Mouse (Mus musculus): Measurements from ENCODE around the gene Tpm3. TPM values are rescaled to one million over a fixed set of nuclear protein-coding genes. Genes with fewer than 3 reads are reported as not detected.
"Not testable (repeated sequence)": the region's sequence is repeated elsewhere in the genome, so short reads cannot be mapped to it uniquely, and the experiment has no call there.

Gene Tpm3
- polyA plus RNA-seq, 1 experiment = 11.8 TPM

GRCm38 (mm10) chr3:90118132-90118790, 45.8 kb downstream of the Tpm3 start:
- Histone ChIP-seq H3K9me3 (ENCODE audit: control insufficient read depth, low read length) (no peaks in the 10 kb centered on the region), H3K27me3 (ENCODE audit: control insufficient read depth) (no peaks in the 10 kb centered on the region), H3K4me1 (ENCODE audit: control insufficient read depth) (no peaks in the 10 kb centered on the region), H3K4me3 (replicated peaks) (no peak overlapping the region), H3K36me3 (ENCODE audit: control insufficient read depth) (no peaks in the 10 kb centered on the region)
- no peak for TF ChIP-seq TAL1 (IDR thresholded peaks at IDR 0.05; ENCODE audit: low read length)
- no peak for TF ChIP-seq GATA1 (IDR thresholded peaks at IDR 0.05; ENCODE audit: low read length)

- not testable (repeated sequence) for H3K36me3 ChIP-seq (ENCODE audit: control insufficient read depth); H3K9me3 ChIP-seq (ENCODE audit: control insufficient read depth, low read length); H3K27me3 ChIP-seq (ENCODE audit: control insufficient read depth); H3K4me1 ChIP-seq (ENCODE audit: control insufficient read depth); H3K4me3 ChIP-seq (replicated peaks)
These were observed 49.6 kb downstream of the Tpm3 start for GRCm38 (mm10) chr3:90122036-90122435.

- TF ChIP-seq GATA1 (IDR thresholded peaks at IDR 0.05; ENCODE audit: low read length) (no peak), TAL1 (IDR thresholded peaks at IDR 0.05; ENCODE audit: low read length) (no peak)
- Histone ChIP-seq H3K4me1 (ENCODE audit: control insufficient read depth) (no peaks in the 10 kb centered on the region), H3K9me3 (ENCODE audit: control insufficient read depth, low read length) (no peaks in the 10 kb centered on the region), H3K4me3 (replicated peaks) (no peak overlapping the region), H3K36me3 (ENCODE audit: control insufficient read depth) (no peaks in the 10 kb centered on the region), H3K27me3 (ENCODE audit: control insufficient read depth) (no peaks in the 10 kb centered on the region)
These were observed 53.3 kb downstream of the Tpm3 start for GRCm38 (mm10) chr3:90125710-90126109.

GRCm38 (mm10) chr3:90127881-90128280, 55.4 kb downstream of the Tpm3 start:
- no peaks in the 10 kb centered on the region for H3K9me3 ChIP-seq (ENCODE audit: control insufficient read depth, low read length)
- no peak overlapping the region for H3K4me3 ChIP-seq (replicated peaks)
- no peak for TF ChIP-seq GATA1 (IDR thresholded peaks at IDR 0.05; ENCODE audit: low read length)
- no peak for TF ChIP-seq TAL1 (IDR thresholded peaks at IDR 0.05; ENCODE audit: low read length)
- no peaks in the 10 kb centered on the region for H3K27me3 ChIP-seq (ENCODE audit: control insufficient read depth)
- no peaks in the 10 kb centered on the region for H3K36me3 ChIP-seq (ENCODE audit: control insufficient read depth)
- H3K4me1 ChIP-seq (ENCODE audit: control insufficient read depth) = no peaks in the 10 kb centered on the region

- H3K9me3 ChIP-seq (ENCODE audit: control insufficient read depth, low read length) = no peaks in the 10 kb centered on the region
- no peak overlapping the region for H3K4me3 ChIP-seq (replicated peaks)
These were observed 60.3 kb downstream of the Tpm3 start for GRCm38 (mm10) chr3:90132745-90133144.

GRCm38 (mm10) chr3:90133331-90133730, 60.9 kb downstream of the Tpm3 start:
- Histone ChIP-seq H3K9me3 (ENCODE audit: control insufficient read depth, low read length) (no peaks in the 10 kb centered on the region), H3K4me3 (replicated peaks) (no peak overlapping the region), H3K4me1 (ENCODE audit: control insufficient read depth) (no peaks in the 10 kb centered on the region), H3K36me3 (ENCODE audit: control insufficient read depth) (no peaks in the 10 kb centered on the region), H3K27me3 (ENCODE audit: control insufficient read depth) (no peaks in the 10 kb centered on the region)
- TF ChIP-seq TAL1 (IDR thresholded peaks at IDR 0.05; ENCODE audit: low read length) (no peak), GATA1 (IDR thresholded peaks at IDR 0.05; ENCODE audit: low read length) (no peak)

More at GRCm38 (mm10) chr3:90132745-90133144, 60.3 kb downstream of the Tpm3 start:
- TF ChIP-seq GATA1 (IDR thresholded peaks at IDR 0.05; ENCODE audit: low read length) (no peak), TAL1 (IDR thresholded peaks at IDR 0.05; ENCODE audit: low read length) (no peak)
- H3K36me3 ChIP-seq (ENCODE audit: control insufficient read depth) = no peaks in the 10 kb centered on the region
- H3K4me1 ChIP-seq (ENCODE audit: control insufficient read depth) = no peaks in the 10 kb centered on the region
- no peaks in the 10 kb centered on the region for H3K27me3 ChIP-seq (ENCODE audit: control insufficient read depth)

- Histone ChIP-seq H3K4me3 (replicated peaks) (no peak overlapping the region), H3K4me1 (ENCODE audit: control insufficient read depth) (no peaks in the 10 kb centered on the region), H3K27me3 (ENCODE audit: control insufficient read depth) (no peaks in the 10 kb centered on the region), H3K36me3 (ENCODE audit: control insufficient read depth) (no peaks in the 10 kb centered on the region), H3K9me3 (ENCODE audit: control insufficient read depth, low read length) (no peaks in the 10 kb centered on the region)
- no peak for TF ChIP-seq GATA1 (IDR thresholded peaks at IDR 0.05; ENCODE audit: low read length)
- no peak for TF ChIP-seq TAL1 (IDR thresholded peaks at IDR 0.05; ENCODE audit: low read length)
These were observed 62.0 kb downstream of the Tpm3 start for GRCm38 (mm10) chr3:90134483-90134882.

GRCm38 (mm10) chr3:90134993-90135392, 62.5 kb downstream of the Tpm3 start:
- no peaks in the 10 kb centered on the region for H3K36me3 ChIP-seq (ENCODE audit: control insufficient read depth)
- no peaks in the 10 kb centered on the region for H3K9me3 ChIP-seq (ENCODE audit: control insufficient read depth, low read length)
- H3K4me3 ChIP-seq (replicated peaks) = no peak overlapping the region
- no peak for TF ChIP-seq GATA1 (IDR thresholded peaks at IDR 0.05; ENCODE audit: low read length)
- no peak for TF ChIP-seq TAL1 (IDR thresholded peaks at IDR 0.05; ENCODE audit: low read length)
- H3K27me3 ChIP-seq (ENCODE audit: control insufficient read depth) = no peaks in the 10 kb centered on the region
- H3K4me1 ChIP-seq (ENCODE audit: control insufficient read depth) = no peaks in the 10 kb centered on the region

GRCm38 (mm10) chr3:90136660-90137059, 64.2 kb downstream of the Tpm3 start:
- H3K4me3 ChIP-seq (replicated peaks) = no peak overlapping the region
- H3K27me3 ChIP-seq (ENCODE audit: control insufficient read depth) = no peaks in the 10 kb centered on the region
- H3K4me1 ChIP-seq (ENCODE audit: control insufficient read depth) = no peaks in the 10 kb centered on the region
- no peaks in the 10 kb centered on the region for H3K9me3 ChIP-seq (ENCODE audit: control insufficient read depth, low read length)
- no peak for TF ChIP-seq TAL1 (IDR thresholded peaks at IDR 0.05; ENCODE audit: low read length)
- TF ChIP-seq GATA1 (IDR thresholded peaks at IDR 0.05; ENCODE audit: low read length) = no peak
- H3K36me3 ChIP-seq (ENCODE audit: control insufficient read depth) = no peaks in the 10 kb centered on the region

- Histone ChIP-seq H3K4me3 (replicated peaks) (no peak overlapping the region), H3K36me3 (ENCODE audit: control insufficient read depth) (no peaks in the 10 kb centered on the region), H3K27me3 (ENCODE audit: control insufficient read depth) (no peaks in the 10 kb centered on the region), H3K9me3 (ENCODE audit: control insufficient read depth, low read length) (no peaks in the 10 kb centered on the region), H3K4me1 (ENCODE audit: control insufficient read depth) (no peaks in the 10 kb centered on the region)
- no peak for TF ChIP-seq TAL1 (IDR thresholded peaks at IDR 0.05; ENCODE audit: low read length)
- TF ChIP-seq GATA1 (IDR thresholded peaks at IDR 0.05; ENCODE audit: low read length) = no peak
These were observed 65.2 kb downstream of the Tpm3 start for GRCm38 (mm10) chr3:90137606-90138005.
